Mouse (Mus musculus): ENCODE measurements at regions not wholly inside any gene's neighbourhood (a gene's known extent, or its start where the extent isn't known, plus 50 kb on each side); places are given as distances from the start of the nearest gene placed in this dataset.

- no peak for DNase-seq
Observed at GRCm38 (mm10) chr11:112278566-112278965, 503.5 kb upstream of the Sox9 start.

GRCm38 (mm10) chr11:112282911-112283310 is 499.1 kb upstream of the Sox9 start:
- no peak for DNase-seq

DNA sequence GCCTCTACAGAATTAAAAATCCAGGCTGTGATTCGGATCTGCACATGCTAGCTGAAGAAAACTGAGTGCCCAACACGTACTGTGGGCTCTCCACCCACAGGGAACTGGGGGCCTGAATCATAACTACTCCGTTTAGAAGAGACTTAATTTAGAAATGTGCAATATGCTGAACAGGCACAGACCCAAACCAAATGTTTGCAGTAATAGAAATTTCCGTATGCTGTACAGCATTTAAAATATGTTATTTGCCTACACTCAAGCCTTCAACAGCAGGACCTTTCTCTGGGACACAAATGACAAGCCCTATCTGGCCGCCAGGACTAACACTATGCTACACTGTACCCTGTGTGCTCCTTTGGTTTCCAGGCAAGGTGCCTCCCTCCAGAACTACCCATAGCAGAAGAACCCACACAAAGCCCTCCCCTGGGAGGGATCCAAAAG is 483.1 kb upstream of the Sox9 start:
- DNase-seq: peak; percentile 33

- DNase-seq: no peak
Observed at GRCm38 (mm10) chr11:112303091-112303490, 478.9 kb upstream of the Sox9 start.

- DNase-seq: no peak
Observed at GRCm38 (mm10) chr11:112325850-112326249, 456.2 kb upstream of the Sox9 start.

- no peak for DNase-seq
Observed at GRCm38 (mm10) chr11:112327606-112328005, 454.4 kb upstream of the Sox9 start.

- DNase-seq: no peak
Observed at GRCm38 (mm10) chr11:112345133-112345532, 436.9 kb upstream of the Sox9 start.

DNA sequence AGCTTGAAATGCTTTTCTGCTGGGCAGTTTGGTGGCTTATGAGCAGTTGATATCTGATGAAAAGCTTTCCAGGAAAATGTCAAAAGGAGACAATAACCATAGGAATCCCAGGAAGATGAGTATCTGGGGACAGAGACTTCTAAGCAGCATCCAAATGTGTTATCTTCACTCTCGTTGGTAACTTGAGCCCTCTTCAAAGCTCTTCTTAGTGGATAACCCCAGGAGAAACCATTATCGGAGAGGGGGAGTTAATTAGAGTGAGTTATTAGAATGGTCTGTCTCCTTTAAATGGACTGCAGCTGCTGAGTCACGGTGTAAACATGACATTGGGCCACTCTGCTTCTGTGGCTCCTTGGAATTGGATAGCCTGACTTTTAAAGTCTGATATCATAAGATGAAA is 436.4 kb upstream of the Sox9 start:
- DNase-seq: no peak

DNA sequence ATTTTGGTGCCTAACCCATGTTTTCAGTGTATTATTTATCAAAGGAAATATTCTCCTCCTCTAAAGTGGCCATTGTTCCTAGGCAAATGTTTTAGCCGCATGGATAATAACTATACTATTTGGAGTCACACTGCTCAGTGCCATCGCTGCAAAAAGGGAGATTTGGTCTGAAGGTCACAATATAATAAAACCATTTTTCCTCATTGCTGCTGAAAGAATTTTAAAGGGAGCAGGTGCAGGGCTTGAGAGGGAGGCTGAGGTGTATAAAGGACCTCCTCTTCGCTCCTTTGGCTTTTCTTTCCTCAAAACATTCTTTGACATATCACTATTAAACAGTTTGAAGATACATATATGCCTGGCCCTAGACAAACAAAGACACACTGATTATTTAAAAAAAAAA is 435.9 kb upstream of the Sox9 start:
- no peak for DNase-seq

- no peak for DNase-seq
Observed at GRCm38 (mm10) chr11:112346532-112346931, 435.5 kb upstream of the Sox9 start.

DNA sequence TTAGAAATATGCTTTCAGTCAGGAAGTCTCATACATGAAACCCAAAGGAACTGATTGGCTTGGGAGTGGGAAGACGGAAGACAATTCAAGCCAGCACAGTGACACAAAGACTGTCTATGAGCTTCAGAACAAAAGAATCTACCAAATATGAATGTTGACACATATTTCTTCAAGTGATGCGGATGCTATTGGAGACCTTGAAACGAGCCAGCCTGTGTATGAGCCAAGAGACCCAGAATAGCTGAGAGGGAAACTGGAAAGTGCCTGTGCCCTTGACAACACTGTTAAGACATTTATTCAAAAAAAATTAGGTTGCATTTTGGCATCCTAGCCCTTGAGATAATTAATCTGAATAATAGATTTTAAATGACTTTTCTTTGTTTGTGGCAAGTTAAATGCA is 426.7 kb upstream of the Sox9 start:
- no peak for DNase-seq

DNA sequence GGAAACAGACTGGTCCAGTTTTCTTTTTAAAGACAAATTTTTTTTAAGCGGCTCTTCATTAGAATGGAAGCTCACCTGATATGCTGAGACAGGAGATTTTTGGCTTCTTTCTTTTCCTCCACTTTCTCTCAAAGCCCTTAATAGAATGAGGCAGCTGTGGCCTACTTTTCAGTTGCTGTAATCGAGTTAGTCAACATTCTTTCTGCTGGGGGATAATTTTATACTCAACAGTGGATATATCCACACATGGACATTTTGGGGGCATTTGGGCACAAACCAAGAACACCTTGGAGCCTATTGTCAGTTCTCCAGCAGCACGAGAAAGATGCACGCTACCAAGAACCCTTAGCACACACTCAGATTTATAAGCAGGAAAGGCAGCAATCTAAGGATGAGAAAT is 415.3 kb upstream of the Sox9 start:
- peak; percentile 1 for DNase-seq

GRCm38 (mm10) chr11:112370941-112371340 is 411.1 kb upstream of the Sox9 start:
- no peak for DNase-seq

GRCm38 (mm10) chr11:112400069-112400468 is 382.0 kb upstream of the Sox9 start:
- peak; percentile 28 for DNase-seq

DNA sequence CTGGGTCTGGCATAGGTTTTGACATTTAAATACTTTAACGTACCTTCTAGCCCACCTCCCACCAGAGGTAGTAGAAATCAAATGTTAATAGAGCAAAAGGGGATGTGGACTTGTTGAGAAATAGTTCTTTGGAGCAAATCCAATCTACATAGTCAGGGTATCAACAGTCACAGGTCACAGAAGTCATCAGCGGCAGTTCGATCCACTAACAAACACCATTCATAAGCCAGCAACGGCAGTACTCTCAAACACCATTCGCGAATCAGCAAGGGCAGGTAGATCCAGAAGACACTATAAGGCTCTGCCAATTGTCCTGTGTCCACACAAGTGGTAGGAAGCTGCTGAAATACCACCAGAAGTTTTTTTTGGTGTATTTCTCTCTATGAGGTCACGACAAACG is 374.3 kb upstream of the Sox9 start:
- DNase-seq: no peak

GRCm38 (mm10) chr11:112412434-112412833 is 369.6 kb upstream of the Sox9 start:
- no peak for DNase-seq

- DNase-seq: no peak
Observed at GRCm38 (mm10) chr11:112442639-112443038, 339.4 kb upstream of the Sox9 start.

DNA sequence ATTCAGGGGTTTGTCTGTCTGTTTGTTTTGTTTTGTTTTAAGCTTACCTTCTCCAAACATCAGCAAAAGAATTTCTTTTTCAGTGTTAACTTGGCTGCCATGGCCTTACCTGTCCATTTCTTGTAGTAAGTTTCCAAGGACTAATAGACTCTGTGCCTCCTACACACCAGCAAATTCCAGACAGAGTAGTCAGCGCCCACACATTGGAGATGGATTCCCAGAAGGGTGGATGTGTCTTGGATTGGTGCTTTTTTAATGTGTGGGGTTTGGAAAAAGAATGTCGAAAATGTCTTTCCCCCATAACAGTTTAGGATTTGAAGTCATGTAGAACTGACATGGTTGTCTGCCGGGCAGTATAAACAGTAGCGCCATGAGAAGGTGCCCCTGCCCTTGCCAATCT is 338.1 kb upstream of the Sox9 start:
- no peak for DNase-seq

DNA sequence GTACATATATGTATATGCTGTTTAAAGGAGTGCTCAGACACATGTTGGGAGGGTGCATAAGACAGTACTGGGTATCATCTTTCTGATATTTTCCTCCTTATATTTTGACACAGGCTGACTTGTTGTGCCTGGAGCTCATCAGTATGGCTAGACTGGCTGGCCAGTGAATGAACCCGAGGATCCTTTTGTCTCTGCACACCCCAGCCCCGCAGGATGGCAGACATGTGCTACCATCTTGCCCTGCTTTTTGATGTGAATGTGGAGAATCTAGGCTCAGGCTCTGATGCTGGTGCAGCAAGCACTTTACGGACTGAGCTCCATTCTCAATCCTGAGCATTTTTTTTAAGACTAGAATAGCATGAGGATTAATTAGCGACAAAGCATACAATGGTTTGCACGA is 332.4 kb upstream of the Sox9 start:
- no peak for DNase-seq

DNA sequence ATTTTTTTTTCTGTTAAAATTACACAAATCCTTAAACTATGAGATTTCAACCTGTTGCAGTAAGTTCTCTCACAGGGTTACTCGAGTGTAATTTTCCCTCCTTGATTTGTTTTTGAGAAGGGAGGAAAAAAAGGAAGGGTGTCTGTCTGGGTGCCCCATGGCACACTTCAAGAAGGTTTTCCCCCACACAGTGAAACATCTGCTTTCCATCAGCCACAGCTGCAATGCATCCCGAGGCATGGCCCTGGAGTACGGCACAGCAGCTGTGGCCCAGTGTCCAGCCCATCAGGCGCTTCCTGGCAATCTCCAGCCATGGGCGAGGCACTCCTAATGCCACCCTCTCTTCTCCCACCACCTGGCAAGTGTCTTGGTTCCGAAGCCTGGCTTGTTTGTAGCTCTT is 331.8 kb upstream of the Sox9 start:
- DNase-seq: no peak

DNA sequence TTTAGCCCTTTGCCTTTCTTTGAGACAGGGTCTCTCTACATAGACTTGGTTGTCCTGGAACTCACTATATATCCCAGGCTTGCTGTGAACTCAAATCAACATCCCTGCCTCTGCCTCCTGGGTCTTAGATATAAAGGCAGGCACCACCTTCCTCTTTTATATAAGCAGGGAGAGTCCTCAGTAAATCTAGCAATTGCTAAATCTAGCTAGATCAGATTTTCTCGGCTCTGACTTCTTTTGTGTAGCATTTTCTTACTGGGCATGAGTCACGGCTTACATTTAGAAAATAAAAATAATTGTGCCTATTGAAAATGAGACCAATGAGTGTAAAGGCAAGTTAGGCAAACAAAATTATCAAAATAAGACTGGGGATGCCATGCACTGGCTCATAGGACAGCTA is 323.9 kb upstream of the Sox9 start:
- no peak for DNase-seq

GRCm38 (mm10) chr11:112463121-112463520 is 318.9 kb upstream of the Sox9 start:
- DNase-seq: no peak

DNA sequence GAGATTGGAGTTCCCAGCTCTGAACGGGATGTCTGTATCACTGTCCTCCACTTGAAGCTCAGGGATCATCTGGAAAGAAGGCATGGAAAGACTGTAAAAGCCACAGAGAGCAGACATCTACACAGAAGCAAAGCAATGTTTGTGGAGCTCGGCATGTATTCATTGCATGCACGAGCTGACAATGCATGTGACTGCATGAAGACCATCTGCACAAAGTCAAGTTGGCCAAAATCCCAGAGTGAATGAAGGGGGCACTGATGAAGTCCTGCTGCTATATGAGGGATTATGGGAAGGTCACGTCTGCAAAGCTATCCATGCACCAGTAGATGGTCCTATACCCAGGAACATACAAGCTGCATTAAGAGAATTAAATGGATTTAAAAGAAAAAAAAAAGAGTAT is 317.6 kb upstream of the Sox9 start:
- no peak for DNase-seq

DNA sequence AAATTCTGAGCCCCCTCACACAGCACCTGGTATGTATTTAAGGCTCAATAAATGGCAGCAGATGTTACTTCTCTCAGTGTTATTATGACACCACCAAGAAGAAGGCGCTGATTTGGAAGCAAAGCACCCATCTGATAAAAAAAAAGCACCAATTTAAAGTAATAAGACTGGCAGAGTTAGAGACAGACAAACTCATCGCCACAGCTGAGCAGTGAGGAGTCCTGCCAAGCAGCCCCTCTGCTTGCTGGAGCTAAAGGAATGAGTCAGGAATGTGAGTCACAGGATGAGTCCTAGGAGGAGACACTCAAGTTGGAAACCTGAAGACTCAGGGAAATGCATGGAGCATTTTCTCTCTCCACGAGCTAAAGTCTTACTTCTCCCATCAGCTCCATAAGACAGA is 311.7 kb upstream of the Sox9 start:
- peak; percentile 86 for DNase-seq

- DNase-seq: no peak
Observed at GRCm38 (mm10) chr11:112473237-112473636, 308.8 kb upstream of the Sox9 start.

- no peak for DNase-seq
Observed at GRCm38 (mm10) chr11:112473681-112474080, 308.3 kb upstream of the Sox9 start.
